Mouse (Mus musculus) spleen, adult 2 months (tissue): ENCODE data around the gene Srsf3. TPM values are rescaled to one million over a fixed set of nuclear protein-coding genes. Genes with fewer than 3 reads are reported as not detected.

ENCODE experiments used
- DNase-seq, 2 experiments: peaks; one replicate each; pipeline versions ENCODE4 v3.0.0 to v3.0.0-alpha.2; 2012 to 2021; ENCODE audit warnings: low spot score in 2 of 2, low read depth in 1 of 2
- H3K27ac ChIP-seq: fragments of 200-500 bp; 2 replicates; pipeline ENCODE4 v1.5.1; 2012; ENCODE audit warnings: low read length, inconsistent platforms; ENCODE audit not compliant: insufficient read depth
- H3K27me3 ChIP-seq: fragments of 200-500 bp; 2 replicates; pipeline ENCODE4 v1.6.1; 2012; ENCODE audit warnings: mild to moderate bottlenecking, moderate library complexity, low read length, inconsistent platforms; ENCODE audit not compliant: control insufficient read depth, insufficient read depth
- H3K36me3 ChIP-seq: fragments of 200-500 bp; 2 replicates; pipeline ENCODE4 v1.6.1; 2012; ENCODE audit warnings: mild to moderate bottlenecking, low read length, inconsistent platforms; ENCODE audit not compliant: control insufficient read depth, insufficient read depth
- H3K4me1 ChIP-seq: fragments of 200-500 bp; 2 replicates; pipeline ENCODE4 v1.6.1; 2011; ENCODE audit warnings: inconsistent platforms; ENCODE audit not compliant: control insufficient read depth, insufficient read depth, insufficient read length
- H3K4me3 ChIP-seq: fragments of 200-500 bp; 2 replicates; pipeline ENCODE4 v1.5.1; 2011; ENCODE audit warnings: mild to moderate bottlenecking, inconsistent platforms; ENCODE audit not compliant: insufficient read depth, insufficient read length; ENCODE audit errors: extremely low read depth
- CTCF ChIP-seq: fragments of 200-500 bp; IDR thresholded peaks from 2 replicates; pipeline ENCODE4 v1.5.1; 2011; ENCODE audit warnings: mild to moderate bottlenecking, inconsistent platforms; ENCODE audit not compliant: insufficient read depth, insufficient read length, insufficient replicate concordance; ENCODE audit errors: extremely low read depth
- POLR2A ChIP-seq: fragments of 200-500 bp; IDR thresholded peaks from 2 replicates; pipeline ENCODE4 v1.6.1; 2011; ENCODE audit warnings: low read depth, low read length, inconsistent platforms
- WGBS: fragments of 180-500 bp; shearing (Covaris S2); methylation state at CpG from one replicate; pipeline ENCODE4 v1.1.7; 2018; 5-methylcytosine and 5-hydroxymethylcytosine counted together
- polyA plus RNA-seq: library from polyadenylated mRNA; depleted of rRNA; stranded (reverse); fragments of >200 nt; gene quantifications from 2 replicates; pipeline ENCODE4 v1.2.3, GENCODE M21; 2012

The Srsf3 gene
- polyA plus RNA-seq, 1 experiment, result 189 TPM

- Histone ChIP-seq H3K27me3 (peaks cover 4% of the 10 kb centered on the region; the same call in 1 of the 2 replicates), H3K4me1 (peaks cover 6% of the 10 kb centered on the region; the same call in 1 of the 2 replicates), H3K4me3 (peak overlapping the region; percentile 40; the same call in 1 of the 2 replicates), H3K27ac (no peak overlapping the region), H3K36me3 (no peaks in the 10 kb centered on the region)
- DNase-seq, result peak in 1 of 2 experiments; percentile 36
- no peak for TF ChIP-seq CTCF
- TF ChIP-seq POLR2A, result no peak
- WGBS, result 6% methylated on average over 21 of the region's 21 CpGs
Measured at GRCm38 (mm10) chr17:29081618-29082381, 49.4 kb downstream of the Srsf3 start.

- no peaks in the 10 kb centered on the region for H3K36me3 ChIP-seq
- no peak for TF ChIP-seq POLR2A
- no peak for TF ChIP-seq CTCF
- H3K4me3 ChIP-seq, result no peak overlapping the region
- H3K27ac ChIP-seq, result no peak overlapping the region
- WGBS, result 94% methylated on average over 8 of the region's 8 CpGs
- H3K27me3 ChIP-seq, result peaks cover 4% of the 10 kb centered on the region; the same call in 1 of the 2 replicates
- no peak for DNase-seq
- H3K4me1 ChIP-seq, result peaks cover 6% of the 10 kb centered on the region; the same call in 1 of the 2 replicates
Measured at GRCm38 (mm10) chr17:29083586-29083985, 51.2 kb downstream of the Srsf3 start.

GRCm38 (mm10) chr17:29084656-29085055, 52.2 kb downstream of the Srsf3 start:
- no peak for DNase-seq
- Histone ChIP-seq H3K4me1 (peaks cover 6% of the 10 kb centered on the region; the same call in 1 of the 2 replicates), H3K36me3 (no peaks in the 10 kb centered on the region), H3K4me3 (no peak overlapping the region), H3K27me3 (peaks cover 4% of the 10 kb centered on the region; the same call in 1 of the 2 replicates), H3K27ac (no peak overlapping the region)
- no peak for TF ChIP-seq POLR2A
- no peak for TF ChIP-seq CTCF
- 91% methylated on average over 7 of the region's 7 CpGs for WGBS

GRCm38 (mm10) chr17:29085266-29085665, 52.8 kb downstream of the Srsf3 start:
- TF ChIP-seq CTCF, result no peak
- TF ChIP-seq POLR2A, result no peak
- DNase-seq, result no peak
- H3K4me3 ChIP-seq, result no peak overlapping the region
- no peaks in the 10 kb centered on the region for H3K36me3 ChIP-seq
- 94% methylated on average over 10 of the region's 10 CpGs for WGBS
- H3K27me3 ChIP-seq, result peaks cover 4% of the 10 kb centered on the region; the same call in 1 of the 2 replicates
- H3K27ac ChIP-seq, result no peak overlapping the region
- H3K4me1 ChIP-seq, result peaks cover 6% of the 10 kb centered on the region; the same call in 1 of the 2 replicates

GRCm38 (mm10) chr17:29086916-29087315, 54.5 kb downstream of the Srsf3 start:
- H3K4me3 ChIP-seq, result no peak overlapping the region
- no peak for DNase-seq
- H3K4me1 ChIP-seq, result no peaks in the 10 kb centered on the region
- WGBS, result 87% methylated on average over 4 of the region's 4 CpGs
- no peak overlapping the region for H3K27ac ChIP-seq
- TF ChIP-seq POLR2A (no peak), CTCF (no peak)
- H3K36me3 ChIP-seq, result no peaks in the 10 kb centered on the region
- no peaks in the 10 kb centered on the region for H3K27me3 ChIP-seq

GRCm38 (mm10) chr17:29090776-29091175, 58.3 kb downstream of the Srsf3 start, which contains the start of gene Cdkn1a:
Gene Cdkn1a (plus strand): TSS chr17:29090976.
- DNase-seq, result no peak
- no peak within 1 kb of the TSS for H3K27ac ChIP-seq
- peaks cover 13% of the 10 kb centered on the region for H3K4me1 ChIP-seq
- peaks cover 5% of the 10 kb centered on the region for H3K27me3 ChIP-seq
- no peaks in the 10 kb centered on the region for H3K36me3 ChIP-seq
- TF ChIP-seq POLR2A (no peak), CTCF (no peak)
- 88% methylated on average over 3 of the region's 3 CpGs for WGBS
- H3K4me3 ChIP-seq, result no peak within 1 kb of the TSS
